Mouse (Mus musculus) C2C12 (cell line): ENCODE results near the gene Krt12. TPM values are rescaled to one million over a fixed set of nuclear protein-coding genes. Genes with fewer than 3 reads are reported as not detected.

Experiments
- H3K27me3 ChIP-seq: one replicate; pipeline ENCODE4 v1.6.1; 2011; ENCODE audit not compliant: control insufficient read depth, insufficient read depth, insufficient read length
- H3K36me3 ChIP-seq: one replicate; pipeline ENCODE4 v1.6.1; 2011; ENCODE audit not compliant: control insufficient read depth, insufficient read depth
- H3K4me3 ChIP-seq: one replicate; pipeline ENCODE4 v1.5.1; 2011; ENCODE audit warnings: mild to moderate bottlenecking, control low read depth; ENCODE audit not compliant: poor library complexity, insufficient read depth, severe bottlenecking
- H3K79me2 ChIP-seq: one replicate; pipeline ENCODE4 v1.6.1; 2011; ENCODE audit not compliant: control insufficient read depth, insufficient read depth
- H3K79me3 ChIP-seq: one replicate; pipeline ENCODE4 v1.6.1; 2011; ENCODE audit warnings: low read depth, control low read depth
- H3ac ChIP-seq: one replicate; pipeline ENCODE3; 2011; ENCODE audit warnings: low read depth; ENCODE audit not compliant: control insufficient read depth, insufficient read length
- CEBPB ChIP-seq: IDR thresholded peaks from one replicate; pipeline ENCODE4 v1.6.1; 2011; ENCODE audit warnings: low read depth, mild to moderate bottlenecking, control low read depth, moderate library complexity
- CTCF ChIP-seq: IDR thresholded peaks from one replicate; pipeline ENCODE4 v1.5.1; 2011; ENCODE audit not compliant: control insufficient read depth, insufficient read depth, insufficient read length
- FOSL1 ChIP-seq: IDR thresholded peaks from one replicate; pipeline ENCODE4 v1.8.0; 2011; ENCODE audit warnings: mild to moderate bottlenecking, low read length; ENCODE audit not compliant: poor library complexity, insufficient read depth, severe bottlenecking
- MAX ChIP-seq: IDR thresholded peaks from one replicate; pipeline ENCODE4 v1.6.1; 2011; ENCODE audit warnings: mild to moderate bottlenecking, control low read depth
- MYOD1 ChIP-seq: IDR thresholded peaks from one replicate; pipeline ENCODE4 v1.6.1; 2011; ENCODE audit warnings: low read depth; ENCODE audit not compliant: control insufficient read depth, insufficient read length
- MYOG ChIP-seq: IDR thresholded peaks from one replicate; pipeline ENCODE4 v1.6.1; 2011; ENCODE audit not compliant: control insufficient read depth, insufficient read length; ENCODE audit errors: extremely low read depth
- USF1 ChIP-seq: IDR thresholded peaks from one replicate; pipeline ENCODE4 v1.6.1; 2011; ENCODE audit warnings: low read depth, mild to moderate bottlenecking, control low read depth, moderate library complexity
- polyA plus RNA-seq: library from polyadenylated mRNA; unstranded; fragments of >200 nt; fragmentation: generic; extraction: Trizol; gene quantifications from one replicate; pipeline ENCODE4 v1.2.1, GENCODE M21; 2012; ENCODE audit warnings: missing spikeins

The Krt12 gene
- polyA plus RNA-seq, 1 experiment = not detected

- Histone ChIP-seq H3K79me2 (no peaks in the 10 kb centered on the region), H3K36me3 (no peaks in the 10 kb centered on the region), H3K27me3 (peaks cover 27% of the 10 kb centered on the region), H3K4me3 (no peak overlapping the region), H3K79me3 (no peaks in the 10 kb centered on the region), H3ac (no peak overlapping the region)
- no peak for TF ChIP-seq USF1
- TF ChIP-seq CEBPB = no peak
- no peak for TF ChIP-seq CTCF
- TF ChIP-seq FOSL1 = no peak
- no peak for TF ChIP-seq MYOD1
- no peak for TF ChIP-seq MYOG
- TF ChIP-seq MAX = no peak
Observed at GRCm38 (mm10) chr11:99369229-99369628, 52.8 kb downstream of the Krt12 start.

GRCm38 (mm10) chr11:99366791-99367190 lies 55.3 kb downstream of the Krt12 start:
- no peaks in the 10 kb centered on the region for H3K79me2 ChIP-seq
- no peak overlapping the region for H3ac ChIP-seq
- H3K27me3 ChIP-seq = peaks cover 11% of the 10 kb centered on the region
- H3K36me3 ChIP-seq = no peaks in the 10 kb centered on the region
- TF ChIP-seq MAX = no peak
- no peak for TF ChIP-seq USF1
- TF ChIP-seq MYOD1 = no peak
- TF ChIP-seq MYOG = no peak
- TF ChIP-seq CEBPB = no peak
- no peak for TF ChIP-seq FOSL1
- TF ChIP-seq CTCF = no peak
- no peaks in the 10 kb centered on the region for H3K79me3 ChIP-seq
- no peak overlapping the region for H3K4me3 ChIP-seq

Other genes with a start within 250 kb of the Krt12 start
- gene Smarce1, start 191.2 kb downstream of the Krt12 start, polyA plus RNA-seq = 103 TPM
- gene Krt222, start 178.2 kb downstream of the Krt12 start, polyA plus RNA-seq = not detected
- not detected for gene Krt24, start 137.0 kb downstream of the Krt12 start, polyA plus RNA-seq
- not detected for gene Krt25, start 99.3 kb downstream of the Krt12 start, polyA plus RNA-seq
- not detected for gene Krt26, start 84.3 kb downstream of the Krt12 start, polyA plus RNA-seq
- not detected for gene Krt27, start 71.2 kb downstream of the Krt12 start, polyA plus RNA-seq
- gene Krt28, start 47.4 kb downstream of the Krt12 start, polyA plus RNA-seq = 0.02 TPM
- 3.7 TPM for gene Krt10, start 32.9 kb downstream of the Krt12 start, polyA plus RNA-seq
- gene Krt20, start 15.9 kb upstream of the Krt12 start, polyA plus RNA-seq = not detected
- not detected for gene Krt23, start 70.9 kb upstream of the Krt12 start, polyA plus RNA-seq
- gene Krt39, start 99.1 kb upstream of the Krt12 start, polyA plus RNA-seq = not detected
- gene Krt40, start 120.9 kb upstream of the Krt12 start, polyA plus RNA-seq = not detected
- not detected for gene Krtap3-3, start 128.6 kb upstream of the Krt12 start, polyA plus RNA-seq
- gene Krtap3-2, start 134.6 kb upstream of the Krt12 start, polyA plus RNA-seq = not detected
- not detected for gene Gm11939, start 137.2 kb upstream of the Krt12 start, polyA plus RNA-seq
- gene Krtap3-1, start 144.4 kb upstream of the Krt12 start, polyA plus RNA-seq = not detected
- gene Krtap1-5, start 158.8 kb upstream of the Krt12 start, polyA plus RNA-seq = 0.04 TPM
- gene Krtap1-4, start 161.4 kb upstream of the Krt12 start, polyA plus RNA-seq = not detected
- not detected for gene Krtap1-3, start 169.1 kb upstream of the Krt12 start, polyA plus RNA-seq
- not detected for gene Krtap9-3, start 175.8 kb upstream of the Krt12 start, polyA plus RNA-seq
- gene Gm11938, start 181.0 kb upstream of the Krt12 start, polyA plus RNA-seq = not detected
- not detected for gene Gm11937, start 187.9 kb upstream of the Krt12 start, polyA plus RNA-seq
- gene Krtap2-4, start 192.6 kb upstream of the Krt12 start, polyA plus RNA-seq = not detected
- not detected for gene Gm11562, start 198.2 kb upstream of the Krt12 start, polyA plus RNA-seq
- gene Krtap4-1, start 206.0 kb upstream of the Krt12 start, polyA plus RNA-seq = not detected
- gene Krtap4-2, start 212.8 kb upstream of the Krt12 start, polyA plus RNA-seq = not detected
- not detected for gene Krtap4-7, start 221.8 kb upstream of the Krt12 start, polyA plus RNA-seq
- gene Gm11555, start 228.0 kb upstream of the Krt12 start, polyA plus RNA-seq = not detected
- not detected for gene Gm11563, start 236.7 kb upstream of the Krt12 start, polyA plus RNA-seq
- gene Krtap4-6, start 243.7 kb upstream of the Krt12 start, polyA plus RNA-seq = not detected